Mouse (Mus musculus): ENCODE measurements around the gene Ffar4. TPM values are rescaled to one million over a fixed set of nuclear protein-coding genes. Genes with fewer than 3 reads are reported as not detected.
A peak's percentile ranks its signal among the peaks of the same experiment; 100 is the strongest.

Gene Ffar4
- 1 to 10 TPM in 1 of 2 experiments, under 1 TPM in 1; 0.15 to 1.2 TPM for total RNA-seq (2021)
- long read RNA-seq, experiment 1 = 0 reads
- long read RNA-seq, experiment 2 = 0 reads

GRCm38 (mm10) chr19:38096858-38097758 is at the start of gene Ffar4:
Gene Ffar4, plus strand, starts transcription at chr19:38097071.
- DNase-seq = peak in 1 of 2 experiments; percentile 6
- intact Hi-C loops (cut with DNase I) = no loop called here

GRCm38 (mm10) chr19:38049686-38050085 is 47.2 kb upstream of the Ffar4 start:
- intact Hi-C loops (cut with DNase I) = no loop called here
- no peak for DNase-seq

- DNase-seq = no peak
- intact Hi-C loops (cut with DNase I) = loop anchor here (1.0 kb wide), 1 partner anchor 98 kb away; no protein-coding TSS in a partner anchor
These were observed 43.4 kb upstream of the Ffar4 start for GRCm38 (mm10) chr19:38053227-38054041.

GRCm38 (mm10) chr19:38054149-38054719 is 42.6 kb upstream of the Ffar4 start:
- DNase-seq = peak; percentile 79
- intact Hi-C loops (cut with DNase I) = no loop called here

GRCm38 (mm10) chr19:38054720-38055192 is 42.1 kb upstream of the Ffar4 start, which contains the start of gene Cep55:
Gene Cep55, plus strand, starts transcription at chr19:38055011.
- intact Hi-C loops (cut with DNase I) = no loop called here
- DNase-seq = peak; percentile 94 to 96

DNA sequence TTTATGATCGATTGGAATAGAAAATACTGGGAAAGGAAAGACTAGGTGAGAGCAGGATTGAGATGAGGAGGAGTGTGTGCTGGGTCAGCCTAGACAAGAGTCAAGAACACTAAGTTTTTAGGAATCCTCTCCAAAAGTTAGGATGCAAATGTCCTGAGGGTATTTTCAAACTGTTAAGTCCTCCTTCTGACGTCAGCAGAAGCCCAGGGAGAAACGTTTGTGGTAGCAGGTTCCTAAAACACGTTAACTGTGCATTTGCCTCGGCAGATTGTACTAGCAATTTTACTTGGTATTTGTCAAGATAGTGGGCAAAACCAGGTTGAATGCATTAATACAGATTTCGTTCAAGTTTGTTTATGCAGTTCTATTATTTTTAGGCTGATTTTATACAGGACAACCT is 41.1 kb upstream of the Ffar4 start:
- DNase-seq = no peak
- intact Hi-C loops (cut with DNase I) = no loop called here

DNA sequence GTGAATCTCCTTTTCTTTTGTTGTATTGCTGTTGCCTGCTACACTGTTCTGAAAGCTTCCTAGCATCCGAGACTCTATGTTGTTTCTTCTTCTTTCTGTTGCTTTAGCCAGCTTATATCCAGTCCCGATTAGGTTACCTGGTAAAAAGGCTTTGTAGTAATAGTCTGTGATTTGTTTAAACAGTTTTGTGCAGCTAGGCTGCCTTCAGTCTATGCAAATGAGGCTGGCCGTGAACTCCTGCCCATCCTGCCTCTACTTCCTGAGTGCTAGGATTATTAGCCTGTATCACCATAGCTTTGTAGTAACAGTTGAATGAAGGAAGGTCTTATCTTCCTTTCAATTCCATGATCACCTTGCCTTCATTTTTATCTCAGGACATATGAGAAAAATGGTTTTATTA is 40.6 kb upstream of the Ffar4 start:
- no peak for DNase-seq
- intact Hi-C loops (cut with DNase I) = no loop called here

DNA sequence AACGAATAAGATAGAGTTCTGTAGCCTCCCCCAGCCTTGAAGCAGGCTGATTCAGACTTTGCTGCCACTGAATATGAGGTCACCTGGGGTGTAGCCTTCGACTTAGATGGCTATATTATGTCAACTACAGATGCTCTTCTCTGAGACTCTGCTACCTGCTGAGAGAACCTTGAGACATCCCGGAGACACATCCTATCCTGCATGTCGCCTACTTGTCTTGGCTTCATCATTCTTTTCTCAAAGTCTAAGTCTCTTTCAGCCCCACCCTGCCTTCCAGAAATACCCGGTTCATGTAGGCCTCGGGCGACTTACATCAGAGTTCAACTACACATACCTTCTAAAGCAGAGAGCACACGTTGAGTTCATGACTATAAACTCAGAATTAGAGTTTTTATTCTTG is 39.9 kb upstream of the Ffar4 start:
- intact Hi-C loops (cut with DNase I) = no loop called here
- no peak for DNase-seq

- DNase-seq = no peak
- intact Hi-C loops (cut with DNase I) = no loop called here
These were observed 33.7 kb upstream of the Ffar4 start for GRCm38 (mm10) chr19:38063201-38063600.

- no peak for DNase-seq
- intact Hi-C loops (cut with DNase I) = no loop called here
These were observed 32.8 kb upstream of the Ffar4 start for GRCm38 (mm10) chr19:38064051-38064450.

GRCm38 (mm10) chr19:38073226-38073625 is 23.6 kb upstream of the Ffar4 start:
- intact Hi-C loops (cut with DNase I) = loop anchor here (10.0 kb wide), 1 partner anchor 282 kb away; no protein-coding TSS in a partner anchor
- DNase-seq = no peak

DNA sequence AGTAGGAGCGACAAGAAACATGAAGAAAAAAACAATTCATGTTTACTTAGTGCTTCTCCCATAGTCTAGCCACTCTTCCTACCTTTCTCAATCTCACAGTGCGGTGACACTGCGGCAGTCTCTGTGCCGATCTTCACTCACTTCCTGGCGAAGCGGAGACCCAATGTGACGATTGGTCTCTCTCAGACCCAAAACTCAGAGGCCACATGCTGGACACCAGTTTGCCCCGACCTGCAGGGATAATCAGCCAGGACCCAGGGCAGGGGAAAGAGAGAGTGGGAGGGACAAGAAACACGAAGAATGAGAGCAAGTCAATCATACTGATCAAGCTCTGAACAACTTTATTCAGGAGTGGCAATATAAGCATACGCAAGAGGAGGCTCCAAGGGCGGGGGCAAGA is 21.8 kb upstream of the Ffar4 start:
- intact Hi-C loops (cut with DNase I) = loop anchor here (10.0 kb wide), 1 partner anchor 280 kb away; no protein-coding TSS in a partner anchor
- DNase-seq = no peak

- no peak for DNase-seq
- intact Hi-C loops (cut with DNase I) = loop anchor here (10.0 kb wide), 1 partner anchor 279 kb away; no protein-coding TSS in a partner anchor
These were observed 20.6 kb upstream of the Ffar4 start for GRCm38 (mm10) chr19:38076251-38076650.

DNA sequence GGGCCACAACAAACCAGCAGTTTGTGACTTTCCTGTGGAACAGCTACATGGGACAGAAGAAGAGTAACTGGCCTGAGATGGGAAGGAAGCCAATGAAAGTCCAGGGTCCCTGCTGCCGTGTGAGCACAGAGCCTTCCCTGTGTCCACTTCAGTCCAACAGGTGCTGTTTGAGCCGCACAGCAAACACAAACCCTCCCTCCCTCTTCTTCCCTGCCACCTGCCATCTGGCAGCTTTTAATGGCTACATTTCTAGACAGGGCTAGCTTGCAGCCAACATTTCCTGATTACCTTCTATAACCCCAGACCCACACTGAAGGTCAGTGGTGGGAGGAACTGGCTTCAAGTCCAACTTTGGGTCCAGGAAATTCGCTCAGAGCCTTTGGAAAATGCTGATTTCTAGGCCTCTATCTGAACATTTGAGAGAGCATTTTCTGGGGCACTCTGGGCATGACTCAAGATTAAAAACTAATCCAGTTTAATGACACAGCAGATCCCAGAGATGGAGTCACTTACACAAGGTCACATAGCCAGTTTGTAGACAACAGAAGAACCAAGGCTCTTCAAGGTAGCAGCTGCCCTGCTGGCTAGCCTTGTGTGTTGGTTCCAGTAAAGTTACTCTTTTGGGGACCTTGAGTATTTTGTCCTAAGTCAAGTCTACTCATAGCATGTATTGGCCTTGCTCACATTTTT is 18.9 kb upstream of the Ffar4 start:
- intact Hi-C loops (cut with DNase I) = loop anchor here (10.0 kb wide), 1 partner anchor 277 kb away; no protein-coding TSS in a partner anchor

GRCm38 (mm10) chr19:38081361-38081760 is 15.5 kb upstream of the Ffar4 start:
- DNase-seq = no peak
- intact Hi-C loops (cut with DNase I) = no loop called here

More for the DNA sequence above, 18.9 kb upstream of the Ffar4 start:
- DNase-seq = no peak

DNA sequence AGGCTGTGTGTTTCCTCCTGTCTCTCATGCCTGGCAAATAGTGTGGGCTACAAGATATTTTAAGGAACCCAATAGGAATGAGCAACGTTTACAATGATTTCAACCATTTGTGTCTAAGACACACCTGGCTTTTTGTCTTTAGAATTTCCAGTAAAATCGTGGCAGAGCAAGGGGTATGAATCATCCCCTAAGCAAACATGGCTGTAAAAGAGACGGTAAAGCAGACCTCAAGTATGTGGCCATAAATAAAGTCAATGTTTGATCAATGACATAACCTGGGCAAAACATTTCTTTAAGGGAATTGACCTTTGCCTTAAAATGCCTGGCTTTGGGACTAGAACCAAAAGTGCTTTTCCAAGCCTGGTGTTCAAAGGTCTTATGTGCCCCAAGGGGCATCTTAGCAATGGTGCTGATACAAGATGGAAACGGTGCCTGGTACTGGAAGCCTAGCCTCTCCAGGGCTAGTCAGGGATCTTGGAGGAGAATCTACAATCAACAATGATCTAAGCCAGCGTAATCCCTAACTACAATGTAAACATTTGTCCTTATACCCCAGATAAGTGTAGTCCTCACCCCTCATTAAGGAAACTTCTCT is 13.8 kb upstream of the Ffar4 start:
- intact Hi-C loops (cut with DNase I) = no loop called here
- DNase-seq = no peak

DNA sequence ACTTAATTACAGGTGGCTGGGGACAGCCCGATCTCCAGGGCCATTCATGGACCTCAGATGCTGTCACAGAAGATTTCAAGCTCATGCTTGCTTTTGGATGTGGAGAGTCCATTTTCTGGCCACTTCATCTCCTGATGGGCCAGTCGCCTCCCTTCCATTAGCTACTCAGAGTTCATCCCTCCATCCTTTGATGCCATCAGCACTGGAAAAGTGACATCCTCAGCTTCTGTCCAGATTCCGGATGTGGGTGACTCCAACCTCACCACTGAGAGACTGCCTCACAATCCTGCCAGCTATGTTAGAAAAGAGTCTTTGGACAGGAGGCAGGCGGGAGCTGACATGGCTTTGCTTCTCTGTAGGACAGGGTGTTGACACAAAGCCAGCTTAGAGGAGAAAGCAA is 11.0 kb upstream of the Ffar4 start:
- no peak for DNase-seq

DNA sequence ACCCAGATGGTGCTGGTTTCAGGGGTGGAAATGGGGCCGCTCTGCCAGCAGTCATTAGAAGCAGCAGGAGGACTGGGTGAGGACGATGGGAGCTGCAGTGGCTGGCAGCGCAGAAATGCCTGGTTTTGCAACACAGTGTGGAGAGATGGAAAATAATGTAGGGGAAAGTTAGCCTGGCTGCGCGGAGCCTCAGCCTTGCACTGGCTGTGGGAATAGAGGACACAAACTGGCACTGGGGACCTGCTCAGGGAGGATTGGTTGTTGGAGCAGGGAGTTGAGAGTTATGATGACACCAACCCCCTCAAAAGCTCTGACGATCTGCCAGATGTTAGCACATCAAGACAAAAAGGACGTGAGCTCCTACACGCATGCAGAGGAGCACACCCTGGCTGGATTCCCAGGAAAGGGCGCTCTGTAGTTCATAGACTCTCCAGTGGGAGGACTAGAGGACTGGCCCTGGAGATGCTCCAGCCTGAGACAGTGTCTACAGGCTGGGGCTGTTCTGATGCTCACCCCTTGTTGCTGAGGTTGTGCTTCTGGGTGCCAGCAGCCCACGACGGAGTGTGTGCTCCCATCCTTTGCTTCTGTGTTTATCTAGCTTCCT is 9.8 kb upstream of the Ffar4 start:
- DNase-seq = peak; percentile 40 to 68
- intact Hi-C loops (cut with DNase I) = loop anchor here (5.0 kb wide), 1 partner anchor 110 kb away; no protein-coding TSS in a partner anchor

More for the DNA sequence above, 11.0 kb upstream of the Ffar4 start:
- intact Hi-C loops (cut with DNase I) = loop anchor here (5.0 kb wide), 1 partner anchor 111 kb away; no protein-coding TSS in a partner anchor

DNA sequence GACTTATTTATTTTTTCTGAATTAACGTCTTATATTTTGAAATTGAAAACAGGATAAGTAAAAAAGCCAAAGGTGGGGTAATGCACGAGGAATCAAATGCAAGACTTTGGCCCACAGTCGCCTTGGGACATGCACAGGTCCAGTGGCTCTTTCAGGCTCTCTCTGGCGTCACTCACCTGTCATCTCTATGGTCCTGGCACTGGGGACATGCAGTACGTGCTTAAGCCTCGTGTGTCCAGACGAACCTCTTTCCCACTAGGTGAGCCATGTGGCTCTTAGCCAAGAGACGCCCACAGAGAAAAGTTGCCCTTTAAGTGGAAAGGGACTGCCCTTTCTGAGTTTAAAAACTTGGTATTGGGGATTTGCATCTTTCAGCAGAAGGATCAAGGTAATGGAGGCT is 7.5 kb upstream of the Ffar4 start:
- intact Hi-C loops (cut with DNase I) = loop anchor here (5.0 kb wide), 1 partner anchor 108 kb away; no protein-coding TSS in a partner anchor

More for the DNA sequence above, 7.5 kb upstream of the Ffar4 start:
- DNase-seq = no peak
